Mouse (Mus musculus) testis, adult 2 months (tissue): Measurements from ENCODE around the gene Sgpp2.

Experiments
- CTCF ChIP-seq: fragments of 200-500 bp; IDR thresholded peaks from 2 replicates; pipeline ENCODE4 v1.5.1; 2012; ENCODE audit warnings: low read depth, mild to moderate bottlenecking, inconsistent platforms, low read length, moderate library complexity; ENCODE audit not compliant: control insufficient read depth, insufficient read depth, insufficient replicate concordance
- POLR2A ChIP-seq: fragments of 200-500 bp; IDR thresholded peaks from 2 replicates; pipeline ENCODE4 v1.6.1; 2012; ENCODE audit warnings: low read depth, mild to moderate bottlenecking, inconsistent platforms, low read length, moderate library complexity; ENCODE audit not compliant: control insufficient read depth

- no peak for TF ChIP-seq POLR2A
- no peak for TF ChIP-seq CTCF
These were observed 57.7 kb downstream of the Sgpp2 start for GRCm38 (mm10) chr1:78367806-78368205.
